Mouse (Mus musculus): ENCODE data around the gene Trpc4.

Gene Trpc4

GRCm38 (mm10) chr3:54155639-54156315 lies at the start of gene Trpc4:
Gene Trpc4 (plus strand): TSS chr3:54156035.
- DNase-seq (ENCODE audit: low read depth) = no peak

- no peak for DNase-seq (ENCODE audit: low read depth)
Observed at GRCm38 (mm10) chr3:54111489-54111888, 44.3 kb upstream of the Trpc4 start.

GRCm38 (mm10) chr3:54135376-54135775 lies 20.5 kb upstream of the Trpc4 start:
- no peak for DNase-seq (ENCODE audit: low read depth)

- no peak for DNase-seq (ENCODE audit: low read depth)
Observed at GRCm38 (mm10) chr3:54141376-54141775, 14.5 kb upstream of the Trpc4 start.

GRCm38 (mm10) chr3:54154844-54155638 lies 794 bp upstream of the Trpc4 start:
- DNase-seq (ENCODE audit: low read depth) = no peak

- no peak for DNase-seq (ENCODE audit: low read depth)
Observed at GRCm38 (mm10) chr3:54156316-54157000, 623 bp downstream of the Trpc4 start.

GRCm38 (mm10) chr3:54170701-54171100 lies 14.9 kb downstream of the Trpc4 start:
- no peak for DNase-seq (ENCODE audit: low read depth)

GRCm38 (mm10) chr3:54177296-54177695 lies 21.5 kb downstream of the Trpc4 start:
- DNase-seq (ENCODE audit: low read depth) = no peak

- no peak for DNase-seq (ENCODE audit: low read depth)
Observed at GRCm38 (mm10) chr3:54190932-54191668, 35.3 kb downstream of the Trpc4 start.

- DNase-seq (ENCODE audit: low read depth) = no peak
Observed at GRCm38 (mm10) chr3:54201231-54201630, 45.4 kb downstream of the Trpc4 start.

- DNase-seq (ENCODE audit: low read depth) = no peak
Observed at GRCm38 (mm10) chr3:54204386-54204785, 48.6 kb downstream of the Trpc4 start.

- DNase-seq (ENCODE audit: low read depth) = no peak
Observed at GRCm38 (mm10) chr3:54210112-54210511, 54.3 kb downstream of the Trpc4 start.

- DNase-seq (ENCODE audit: low read depth) = no peak
Observed at GRCm38 (mm10) chr3:54211441-54211840, 55.6 kb downstream of the Trpc4 start.

- no peak for DNase-seq (ENCODE audit: low read depth)
Observed at GRCm38 (mm10) chr3:54222549-54222948, 66.7 kb downstream of the Trpc4 start.

- DNase-seq (ENCODE audit: low read depth) = no peak
Observed at GRCm38 (mm10) chr3:54228463-54228862, 72.6 kb downstream of the Trpc4 start.

- DNase-seq (ENCODE audit: low read depth) = no peak
Observed at GRCm38 (mm10) chr3:54238891-54239290, 83.1 kb downstream of the Trpc4 start.

GRCm38 (mm10) chr3:54239426-54239825 lies 83.6 kb downstream of the Trpc4 start:
- DNase-seq (ENCODE audit: low read depth) = no peak

- no peak for DNase-seq (ENCODE audit: low read depth)
Observed at GRCm38 (mm10) chr3:54243136-54243535, 87.3 kb downstream of the Trpc4 start.

- DNase-seq (ENCODE audit: low read depth) = no peak
Observed at GRCm38 (mm10) chr3:54244729-54245465, 89.1 kb downstream of the Trpc4 start.

- no peak for DNase-seq (ENCODE audit: low read depth)
Observed at GRCm38 (mm10) chr3:54246416-54246815, 90.6 kb downstream of the Trpc4 start.

GRCm38 (mm10) chr3:54249311-54249710 lies 93.5 kb downstream of the Trpc4 start:
- no peak for DNase-seq (ENCODE audit: low read depth)

Data from naive thymus-derived CD4-positive, alpha-beta T cell, adult 2 months (primary cell).